Mouse (Mus musculus) heart, postnatal 14 days (tissue): Measurements from ENCODE around the gene Crip1. TPM values are rescaled to one million over a fixed set of nuclear protein-coding genes. Genes with fewer than 3 reads are reported as not detected.

Experiments
- total RNA-seq, 2 experiments: library from RNA; stranded (reverse); gene quantifications; 2 replicates each; pipeline ENCODE4 v1.2.3; 2021

Gene Crip1
- total RNA-seq, 2 experiments from 2014 or later, result 198 to 224 TPM

Other genes with a start within 250 kb of the Crip1 start
- 10 to 100 TPM; 32.1 to 32.4 TPM for gene Jag2, start 216.5 kb upstream of the Crip1 start, total RNA-seq
- gene Nudt14, start 204.2 kb upstream of the Crip1 start, total RNA-seq, result 1 to 10 TPM; 8.3 to 8.6 TPM
- gene Btbd6, start 169.8 kb upstream of the Crip1 start, total RNA-seq, result 10 to 100 TPM; 16.8 TPM
- 10 to 100 TPM; 28.3 to 28.8 TPM for gene Brf1, start 145.6 kb upstream of the Crip1 start, total RNA-seq
- gene Pacs2, start 131.8 kb upstream of the Crip1 start, total RNA-seq, result 10 to 100 TPM; 29.0 to 32.1 TPM
- gene Tex22, start 71.8 kb upstream of the Crip1 start, total RNA-seq, result under 1 TPM in 1 of 2 experiments, not detected in 1; 0.27 TPM
- 10 to 100 TPM; 45.1 to 46.8 TPM for gene Mta1, start 48.0 kb upstream of the Crip1 start, total RNA-seq
- gene Crip2, start 6.1 kb upstream of the Crip1 start, total RNA-seq, result 1,000 to 10,000 TPM; 1,350 to 1,351 TPM
- gene Tedc1, start 10.1 kb downstream of the Crip1 start, total RNA-seq, result 1 to 10 TPM; 1.1 to 2.1 TPM
- under 1 TPM; 0.29 to 0.59 TPM for gene Tmem121, start 39.6 kb downstream of the Crip1 start, total RNA-seq